Mouse (Mus musculus): ENCODE results near the gene Krtap12-1. TPM values are rescaled to one million over a fixed set of nuclear protein-coding genes. Genes with fewer than 3 reads are reported as not detected.

The Krtap12-1 gene
- total and polyA plus RNA-seq, 3 experiments = not detected

GRCm38 (mm10) chr10:77713734-77714133 lies 6.7 kb upstream of the Krtap12-1 start:
- Histone ChIP-seq H3K36me3 (ENCODE audit: control insufficient read depth in 1 of 2, insufficient read depth in 2 of 2, low read length in 2 of 2) (peaks cover 0 to 2% of the 10 kb centered on the region in 2 experiments; a peak in 1 of 4 replicates), H3K79me2 (ENCODE audit: control insufficient read depth, insufficient read depth, low read length, poor library complexity) (no peaks in the 10 kb centered on the region), H3K9ac (ENCODE audit: control insufficient read depth, low read depth, low read length, poor library complexity, severe bottlenecking) (no peak overlapping the region), H3K27me3 (ENCODE audit: control insufficient read depth in 1 of 2, insufficient read depth in 2 of 2, low read length in 2 of 2) (peaks cover 0 to 2% of the 10 kb centered on the region in 2 experiments; a peak in 1 of 4 replicates), H3K4me1 (ENCODE audit: control insufficient read depth in 1 of 2, insufficient read depth in 2 of 2, low read length in 2 of 2) (peaks cover 0 to 5% of the 10 kb centered on the region in 2 experiments; a peak in 1 of 4 replicates), H3K27ac (ENCODE audit: control insufficient read depth, low read depth, low read length) (no peak overlapping the region), H3K4me3 (ENCODE audit: control insufficient read depth in 1 of 2, insufficient read depth in 1 of 2, low read depth in 2 of 2, low read length in 2 of 2) (no peak overlapping the region), H3K9me3 (replicated peaks; ENCODE audit: insufficient read depth, low read length) (no peaks in the 10 kb centered on the region)
- peak; percentile 67 for DNase-seq (ENCODE audit: low read depth, low spot score)
- no peak for TF ChIP-seq ELF1 (IDR thresholded peaks at IDR 0.05; ENCODE audit: low read depth, low read length)
- no peak for TF ChIP-seq POLR2AphosphoS2 (IDR thresholded peaks at IDR 0.05; ENCODE audit: low read length)
- 0 out of 2 replicates have a peak, but pooled peaks have one; percentile 23 for TF ChIP-seq GATA1 (IDR thresholded peaks at IDR 0.05; ENCODE audit: low read depth, low read length)

DNA sequence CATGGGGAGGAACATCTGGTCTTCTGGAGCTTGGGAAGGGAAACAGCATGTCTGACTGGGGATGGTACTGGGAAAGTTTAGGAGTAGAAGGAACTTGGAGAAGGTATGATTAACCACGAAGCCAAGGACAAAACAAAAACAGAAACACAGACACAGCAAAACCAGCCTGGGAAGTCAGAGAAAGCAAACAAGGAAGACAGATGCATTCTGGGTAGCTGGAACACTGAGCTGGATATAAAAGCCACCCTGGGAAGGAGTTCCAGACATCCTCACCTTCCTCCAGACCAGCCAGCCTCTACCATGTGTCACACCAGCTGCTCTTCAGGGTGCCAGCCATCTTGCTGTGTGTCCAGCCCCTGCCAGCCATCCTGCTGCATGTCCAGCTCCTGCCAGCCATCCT lies 4.9 kb upstream of the Krtap12-1 start, which contains the start of gene Gm10142:
Gene Gm10142 (plus strand): TSS at position 301 of the 400 bp plus-strand sequence.
- Histone ChIP-seq H3K27me3 (ENCODE audit: control insufficient read depth in 1 of 2, insufficient read depth in 2 of 2, low read length in 2 of 2) (peaks cover 0 to 5% of the 10 kb centered on the region in 2 experiments; a peak in 2 of 4 replicates), H3K9ac (ENCODE audit: control insufficient read depth, low read depth, low read length, poor library complexity, severe bottlenecking) (no peak within 1 kb of the TSS), H3K79me2 (ENCODE audit: control insufficient read depth, insufficient read depth, low read length, poor library complexity) (no peaks in the 10 kb centered on the region), H3K9me3 (replicated peaks; ENCODE audit: insufficient read depth, low read length) (no peaks in the 10 kb centered on the region), H3K27ac (ENCODE audit: control insufficient read depth, low read depth, low read length) (no peak within 1 kb of the TSS), H3K4me1 (ENCODE audit: control insufficient read depth in 1 of 2, insufficient read depth in 2 of 2, low read length in 2 of 2) (peaks cover 0 to 5% of the 10 kb centered on the region in 2 experiments; a peak in 1 of 4 replicates), H3K36me3 (ENCODE audit: control insufficient read depth in 1 of 2, insufficient read depth in 2 of 2, low read length in 2 of 2) (peaks cover 0 to 2% of the 10 kb centered on the region in 2 experiments; a peak in 1 of 4 replicates), H3K4me3 (ENCODE audit: control insufficient read depth in 1 of 2, insufficient read depth in 1 of 2, low read depth in 2 of 2, low read length in 2 of 2) (no peak within 1 kb of the TSS)
- no peak for DNase-seq (ENCODE audit: low read depth, low spot score)
- TF ChIP-seq ELF1 (IDR thresholded peaks at IDR 0.05; ENCODE audit: low read depth, low read length) (no peak), EP300 (IDR thresholded peaks at IDR 0.05; ENCODE audit: low read depth in 1 of 2, low read length in 2 of 2) (no peak)

DNA sequence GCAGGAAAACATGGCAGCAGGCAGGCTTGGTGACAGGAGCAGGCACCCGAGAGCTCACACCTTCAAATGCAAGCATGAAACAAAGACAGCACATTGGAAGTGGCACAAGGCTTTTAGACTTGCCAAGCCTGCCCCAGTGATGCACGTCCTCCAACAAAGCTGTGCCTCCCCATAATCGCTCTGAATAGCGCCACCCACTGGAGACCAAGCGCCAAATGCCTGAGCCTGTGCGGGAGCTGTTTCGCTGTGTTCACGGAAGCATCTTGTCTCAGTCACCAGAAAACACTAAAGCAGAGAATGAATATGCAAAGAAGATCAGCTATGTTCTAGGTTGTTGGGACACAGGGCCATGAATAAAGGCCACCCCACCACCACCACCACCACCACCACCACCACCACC lies 4.5 kb downstream of the Krtap12-1 start:
- TF ChIP-seq CHD1 (IDR thresholded peaks at IDR 0.05; ENCODE audit: low read depth, low read length) = no peak
- TF ChIP-seq GABPA (IDR thresholded peaks at IDR 0.05; ENCODE audit: low read depth, low read length) = no peak
- no peak for TF ChIP-seq KAT2A (conservative IDR thresholded peaks at IDR 0.05; ENCODE audit: low read depth, low read length)
- no peak for TF ChIP-seq POLR2AphosphoS5 (IDR thresholded peaks at IDR 0.05; ENCODE audit: borderline replicate concordance, low read depth, low read length)
- TF ChIP-seq GATA1 (IDR thresholded peaks at IDR 0.05; ENCODE audit: low read depth, low read length) = no peak
- TF ChIP-seq JUND (IDR thresholded peaks at IDR 0.05; ENCODE audit: low read depth, low read length) = no peak
- peak; percentile 11 for TF ChIP-seq RAD21 (IDR thresholded peaks at IDR 0.05; ENCODE audit: low read depth, low read length)
- no peak for TF ChIP-seq ZMIZ1 (IDR thresholded peaks at IDR 0.05; ENCODE audit: low read depth, low read length)
- TF ChIP-seq EP300 (IDR thresholded peaks at IDR 0.05; ENCODE audit: low read depth in 1 of 2, low read length in 2 of 2) = no peak
- TF ChIP-seq CTCF (IDR thresholded peaks at IDR 0.05 in 2 of 3, conservative IDR thresholded peaks at IDR 0.05 in 1 of 3; ENCODE audit: control insufficient read depth in 1 of 3, insufficient read depth in 1 of 3, low read depth in 2 of 3, low read length in 3 of 3, poor library complexity in 1 of 3, severe bottlenecking in 1 of 3) = peak; percentile 42 to 56 (median 42)
- no peak for TF ChIP-seq MEF2A (IDR thresholded peaks at IDR 0.05; ENCODE audit: extremely low read depth, insufficient replicate concordance, low read depth, low read length, poor library complexity, severe bottlenecking)
- TF ChIP-seq ZNF384 (IDR thresholded peaks at IDR 0.05; ENCODE audit: low read depth, low read length) = no peak
- TF ChIP-seq RCOR1 (IDR thresholded peaks at IDR 0.05; ENCODE audit: low read depth, low read length) = no peak
- TF ChIP-seq MAFK (IDR thresholded peaks at IDR 0.05; ENCODE audit: borderline replicate concordance, low read depth, low read length) = no peak
- no peak for TF ChIP-seq TAL1 (IDR thresholded peaks at IDR 0.05; ENCODE audit: low read length)
- no peak for TF ChIP-seq USF1 (IDR thresholded peaks at IDR 0.05; ENCODE audit: low read depth, low read length)
- TF ChIP-seq MYB (IDR thresholded peaks at IDR 0.05; ENCODE audit: low read depth, low read length) = no peak
- TF ChIP-seq MAZ (IDR thresholded peaks at IDR 0.05; ENCODE audit: low read depth, low read length) = no peak
- no peak for TF ChIP-seq SIN3A (IDR thresholded peaks at IDR 0.05; ENCODE audit: low read length)
- TF ChIP-seq NELFE (IDR thresholded peaks at IDR 0.05; ENCODE audit: low read depth, low read length) = no peak
- TF ChIP-seq BHLHE40 (IDR thresholded peaks at IDR 0.05; ENCODE audit: borderline replicate concordance, low read depth, low read length) = no peak
- TF ChIP-seq SMC3 (IDR thresholded peaks at IDR 0.05; ENCODE audit: low read depth, low read length) = peak; percentile 34
- no peak for TF ChIP-seq ELF1 (IDR thresholded peaks at IDR 0.05; ENCODE audit: low read depth, low read length)
- TF ChIP-seq POLR2AphosphoS2 (IDR thresholded peaks at IDR 0.05; ENCODE audit: low read length) = no peak

More for the DNA sequence above, 4.5 kb downstream of the Krtap12-1 start:
- Histone ChIP-seq H3K79me2 (ENCODE audit: control insufficient read depth, insufficient read depth, low read length, poor library complexity) (no peaks in the 10 kb centered on the region), H3K4me3 (ENCODE audit: control insufficient read depth in 1 of 2, insufficient read depth in 1 of 2, low read depth in 2 of 2, low read length in 2 of 2) (no peak overlapping the region), H3K27ac (ENCODE audit: control insufficient read depth, low read depth, low read length) (no peak overlapping the region), H3K27me3 (ENCODE audit: control insufficient read depth in 1 of 2, insufficient read depth in 2 of 2, low read length in 2 of 2) (no peaks in the 10 kb centered on the region), H3K9ac (ENCODE audit: control insufficient read depth, low read depth, low read length, poor library complexity, severe bottlenecking) (no peak overlapping the region), H3K4me1 (ENCODE audit: control insufficient read depth in 1 of 2, insufficient read depth in 2 of 2, low read length in 2 of 2) (no peaks in the 10 kb centered on the region), H3K9me3 (replicated peaks; ENCODE audit: insufficient read depth, low read length) (no peaks in the 10 kb centered on the region), H3K36me3 (ENCODE audit: control insufficient read depth in 1 of 2, insufficient read depth in 2 of 2, low read length in 2 of 2) (no peaks in the 10 kb centered on the region)
- DNase-seq (ENCODE audit: low read depth, low spot score) = peak; percentile 21
